Mouse (Mus musculus) stomach, embryonic 16.5 days (tissue): ENCODE data around the gene Nmb. TPM values are rescaled to one million over a fixed set of nuclear protein-coding genes. Genes with fewer than 3 reads are reported as not detected.

Source experiments
- ATAC-seq: fragments of 200-750 bp; cut with Nextera tagmentation; 2 replicates; pipeline ENCODE4 v1.8.0; 2017; ENCODE audit warnings: moderate number of reproducible peaks, moderate TSS enrichment; ENCODE audit not compliant: insufficient read depth, low FRiP score
- H3K27ac ChIP-seq: fragments of 300-500 bp; sonication (generic); 2 replicates; pipeline ENCODE4 v1.5.1; 2014; ENCODE audit warnings: low read length
- H3K27me3 ChIP-seq: fragments of 300-500 bp; sonication (generic); 2 replicates; pipeline ENCODE4 v1.6.1; 2014; ENCODE audit warnings: low read length, control low read depth, mixed read lengths; ENCODE audit not compliant: control insufficient read depth, insufficient read depth
- H3K36me3 ChIP-seq: fragments of 300-500 bp; sonication (generic); 2 replicates; pipeline ENCODE4 v1.6.1; 2014; ENCODE audit warnings: low read length; ENCODE audit not compliant: control insufficient read depth, insufficient read depth
- H3K4me1 ChIP-seq: fragments of 300-500 bp; sonication (generic); 2 replicates; pipeline ENCODE4 v1.6.1; 2014; ENCODE audit warnings: low read length, control low read depth, mixed read lengths; ENCODE audit not compliant: control insufficient read depth, insufficient read depth
- H3K4me2 ChIP-seq: fragments of 300-500 bp; sonication (generic); 2 replicates; pipeline ENCODE4 v1.6.1; 2014; ENCODE audit warnings: low read depth, low read length, mixed read lengths
- H3K4me3 ChIP-seq: fragments of 300-500 bp; sonication (generic); replicated peaks from 2 replicates; pipeline ENCODE4 v1.5.1; 2014; ENCODE audit warnings: mild to moderate bottlenecking, low read length
- H3K9ac ChIP-seq: fragments of 300-500 bp; sonication (generic); 2 replicates; pipeline ENCODE4 v1.6.1; 2014; ENCODE audit warnings: low read length
- H3K9me3 ChIP-seq: fragments of 300-500 bp; sonication (generic); replicated peaks from 2 replicates; pipeline ENCODE4 v1.6.1; 2016; ENCODE audit warnings: low read length, control low read depth; ENCODE audit not compliant: control insufficient read depth
- WGBS: fragments of 180-500 bp; shearing (Covaris S2); extraction: QIAGEN DNeasy Blood & Tissue Kit; methylation state at CpG from one replicate; pipeline ENCODE4 v1.1.7; 2014; 5-methylcytosine and 5-hydroxymethylcytosine counted together
- polyA plus RNA-seq: library from polyadenylated mRNA; unstranded; fragments of >200 nt; fragmentation: Nextera tagmentation; extraction: Ambion mirVana; gene quantifications from 2 replicates; pipeline ENCODE4 v1.2.1, GENCODE M21; 2015

The Nmb gene
- polyA plus RNA-seq, 1 experiment from 2014 or later = 4.4 TPM

- 0 out of 2 replicates have a peak overlapping the region, but pooled peaks have one; percentile 49 for H3K9ac ChIP-seq
- ATAC-seq = peak; percentile 92; the same call in 1 of the 2 replicates
- 0 out of 2 replicates have a peak, but pooled peaks cover 11% of the 10 kb centered on the region for H3K36me3 ChIP-seq
- no peak overlapping the region for H3K4me3 ChIP-seq
- no peaks in the 10 kb centered on the region for H3K9me3 ChIP-seq
- H3K4me2 ChIP-seq = peak overlapping the region; percentile 21; the same call in 1 of the 2 replicates
- peaks cover 26% of the 10 kb centered on the region for H3K4me1 ChIP-seq
- H3K27ac ChIP-seq = peak overlapping the region; percentile 87
- H3K27me3 ChIP-seq = no peaks in the 10 kb centered on the region
- WGBS = 39% methylated on average over 7 of the region's 7 CpGs
Observed at GRCm38 (mm10) chr7:80866514-80867147, 38.2 kb downstream of the Nmb start.

DNA sequence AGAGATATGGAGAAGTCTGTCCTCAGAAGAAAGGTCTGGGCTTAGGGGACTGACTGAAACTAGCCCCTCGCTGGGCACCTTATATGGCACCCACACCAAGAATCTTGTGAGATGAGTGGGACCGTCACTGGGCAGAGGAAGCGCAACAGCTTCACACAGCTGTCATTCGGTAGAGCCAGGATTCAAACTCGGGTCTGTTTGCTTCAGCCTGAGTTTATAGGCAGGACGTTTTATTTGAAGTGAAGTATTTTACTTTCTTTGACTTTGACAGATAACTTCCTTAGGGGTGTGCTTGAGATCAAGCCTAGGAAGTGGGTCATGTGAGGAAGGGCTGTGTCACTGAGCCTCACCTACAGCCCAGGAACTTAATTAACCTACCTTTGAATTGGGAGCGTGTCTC, 39.4 kb downstream of the Nmb start:
- Histone ChIP-seq H3K9ac (no peak overlapping the region), H3K4me3 (no peak overlapping the region), H3K4me1 (peaks cover 26% of the 10 kb centered on the region), H3K36me3 (0 out of 2 replicates have a peak, but pooled peaks cover 11% of the 10 kb centered on the region), H3K9me3 (no peaks in the 10 kb centered on the region), H3K27ac (peak overlapping the region; percentile 65; the same call in 1 of the 2 replicates), H3K27me3 (no peaks in the 10 kb centered on the region), H3K4me2 (no peak overlapping the region)
- 78% methylated on average over 7 of the region's 7 CpGs for WGBS
- ATAC-seq = no peak

GRCm38 (mm10) chr7:80864831-80865230, 40.0 kb downstream of the Nmb start:
- 70% methylated on average over 8 of the region's 8 CpGs for WGBS
- no peak overlapping the region for H3K4me2 ChIP-seq
- 0 out of 2 replicates have a peak, but pooled peaks cover 11% of the 10 kb centered on the region for H3K36me3 ChIP-seq
- H3K9me3 ChIP-seq = no peaks in the 10 kb centered on the region
- peaks cover 29% of the 10 kb centered on the region for H3K4me1 ChIP-seq
- ATAC-seq = no peak
- peak overlapping the region; percentile 61; the same call in 1 of the 2 replicates for H3K27ac ChIP-seq
- H3K9ac ChIP-seq = peak overlapping the region; percentile 41
- H3K4me3 ChIP-seq = no peak overlapping the region
- no peaks in the 10 kb centered on the region for H3K27me3 ChIP-seq

- ATAC-seq = no peak
- Histone ChIP-seq H3K4me2 (no peak overlapping the region), H3K9me3 (no peaks in the 10 kb centered on the region), H3K27ac (no peak overlapping the region), H3K27me3 (no peaks in the 10 kb centered on the region), H3K9ac (no peak overlapping the region), H3K36me3 (0 out of 2 replicates have a peak, but pooled peaks cover 11% of the 10 kb centered on the region), H3K4me1 (peaks cover 29% of the 10 kb centered on the region), H3K4me3 (no peak overlapping the region)
- WGBS = 54% methylated on average over 1 of the region's 1 CpGs
Observed at GRCm38 (mm10) chr7:80864151-80864550, 40.7 kb downstream of the Nmb start.

GRCm38 (mm10) chr7:80863520-80863919, 41.4 kb downstream of the Nmb start:
- no peaks in the 10 kb centered on the region for H3K27me3 ChIP-seq
- peak overlapping the region; percentile 17; the same call in 1 of the 2 replicates for H3K9ac ChIP-seq
- H3K4me1 ChIP-seq = peaks cover 29% of the 10 kb centered on the region
- H3K9me3 ChIP-seq = no peaks in the 10 kb centered on the region
- H3K4me2 ChIP-seq = no peak overlapping the region
- H3K4me3 ChIP-seq = no peak overlapping the region
- 88% methylated on average over 5 of the region's 5 CpGs for WGBS
- 0 out of 2 replicates have a peak, but pooled peaks cover 9% of the 10 kb centered on the region for H3K36me3 ChIP-seq
- H3K27ac ChIP-seq = no peak overlapping the region
- ATAC-seq = no peak

DNA sequence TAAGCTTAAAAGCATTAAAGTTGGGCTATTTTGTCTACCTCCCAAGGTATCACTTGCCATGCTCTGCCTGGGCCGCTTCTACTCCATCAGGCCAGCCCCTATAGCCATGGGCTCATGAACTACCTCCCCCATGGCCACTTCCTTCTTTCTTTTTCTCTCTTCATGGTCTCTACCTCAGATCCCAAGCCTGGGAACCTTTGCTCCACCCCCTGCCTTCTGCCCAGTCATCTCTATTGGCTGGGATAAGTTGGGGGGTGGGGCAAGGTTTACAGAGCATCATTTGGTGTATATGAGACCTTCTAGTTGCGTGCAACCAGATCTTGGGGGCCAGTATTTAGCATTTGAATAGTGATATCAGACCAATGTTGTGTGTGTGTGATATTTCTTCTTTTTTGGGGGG, 42.4 kb downstream of the Nmb start:
- H3K4me3 ChIP-seq = no peak overlapping the region
- H3K27ac ChIP-seq = no peak overlapping the region
- ATAC-seq = no peak
- H3K27me3 ChIP-seq = no peaks in the 10 kb centered on the region
- H3K36me3 ChIP-seq = 0 out of 2 replicates have a peak, but pooled peaks cover 7% of the 10 kb centered on the region
- 91% methylated on average over 2 of the region's 2 CpGs for WGBS
- H3K4me2 ChIP-seq = no peak overlapping the region
- peaks cover 29% of the 10 kb centered on the region for H3K4me1 ChIP-seq
- H3K9ac ChIP-seq = no peak overlapping the region
- H3K9me3 ChIP-seq = no peaks in the 10 kb centered on the region

DNA sequence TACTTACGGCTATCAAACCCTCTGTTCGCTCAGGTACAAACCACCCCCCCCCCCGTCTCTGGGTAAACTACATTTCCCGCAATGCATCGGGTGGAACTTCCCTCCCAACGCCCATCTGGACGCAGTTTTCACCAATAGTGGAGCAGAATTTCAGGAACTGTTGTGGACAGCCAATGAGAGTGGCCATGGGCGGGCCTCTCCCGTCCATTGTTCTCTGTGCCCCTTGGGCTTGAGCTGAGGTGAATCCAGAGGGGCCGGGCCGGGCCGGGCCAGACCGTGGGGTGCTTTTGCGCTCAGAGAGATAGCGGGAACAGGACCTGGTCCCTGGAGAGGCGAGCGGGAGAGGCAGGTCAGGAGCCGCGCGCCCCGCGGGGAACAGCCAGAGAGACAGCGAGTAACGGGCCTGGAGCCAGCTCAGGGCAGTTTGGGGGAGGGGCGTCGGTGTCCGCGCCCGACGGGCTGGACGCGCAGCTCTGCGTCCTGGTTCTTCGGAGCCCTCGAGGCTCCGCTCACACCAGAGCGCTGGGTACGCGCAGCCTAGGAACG, 44.1 kb downstream of the Nmb start, which contains the start of gene Zscan2:
Gene Zscan2, plus strand, starts transcription at position 192 of the 546 bp plus-strand sequence.
- Histone ChIP-seq H3K36me3 (0 out of 2 replicates have a peak, but pooled peaks cover 5% of the 10 kb centered on the region), H3K4me2 (peak within 1 kb of the TSS; percentile 78), H3K9me3 (no peaks in the 10 kb centered on the region), H3K4me1 (peaks cover 24% of the 10 kb centered on the region), H3K4me3 (peak within 1 kb of the TSS; percentile 90), H3K27ac (peak within 1 kb of the TSS; percentile 78), H3K27me3 (no peaks in the 10 kb centered on the region), H3K9ac (peak within 1 kb of the TSS; percentile 93)
- WGBS = under 1% methylated on average over 40 of the region's 40 CpGs
- peak; percentile 97 for ATAC-seq

DNA sequence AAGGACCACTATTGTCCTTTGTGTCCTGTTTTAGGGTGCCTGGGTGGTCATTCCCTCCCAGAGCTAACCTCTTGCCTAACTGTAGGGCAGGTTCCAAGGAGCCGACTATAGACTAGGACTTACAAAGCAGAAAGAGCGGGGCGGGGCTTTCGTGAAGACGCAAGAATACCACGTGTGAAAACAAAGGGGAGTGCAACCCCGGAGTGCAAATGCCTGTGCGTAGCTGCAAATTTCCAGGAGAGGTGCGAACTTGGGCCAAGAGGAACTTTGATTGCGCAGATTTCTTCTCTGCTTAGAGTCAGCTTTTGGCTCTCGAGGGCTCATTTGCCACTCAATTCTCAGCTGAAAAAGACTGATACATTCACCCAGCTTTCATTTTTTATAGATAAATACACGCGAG, 44.6 kb downstream of the Nmb start:
- H3K4me3 ChIP-seq = peak overlapping the region; percentile 90
- H3K4me1 ChIP-seq = peaks cover 19% of the 10 kb centered on the region
- peak overlapping the region; percentile 69 for H3K9ac ChIP-seq
- no peaks in the 10 kb centered on the region for H3K36me3 ChIP-seq
- no peaks in the 10 kb centered on the region for H3K9me3 ChIP-seq
- H3K27me3 ChIP-seq = no peaks in the 10 kb centered on the region
- H3K27ac ChIP-seq = 0 out of 2 replicates have a peak overlapping the region, but pooled peaks have one; percentile 18
- ATAC-seq = peak; percentile 56; the same call in 1 of the 2 replicates
- under 1% methylated on average over 13 of the region's 13 CpGs for WGBS
- peak overlapping the region; percentile 78 for H3K4me2 ChIP-seq

DNA sequence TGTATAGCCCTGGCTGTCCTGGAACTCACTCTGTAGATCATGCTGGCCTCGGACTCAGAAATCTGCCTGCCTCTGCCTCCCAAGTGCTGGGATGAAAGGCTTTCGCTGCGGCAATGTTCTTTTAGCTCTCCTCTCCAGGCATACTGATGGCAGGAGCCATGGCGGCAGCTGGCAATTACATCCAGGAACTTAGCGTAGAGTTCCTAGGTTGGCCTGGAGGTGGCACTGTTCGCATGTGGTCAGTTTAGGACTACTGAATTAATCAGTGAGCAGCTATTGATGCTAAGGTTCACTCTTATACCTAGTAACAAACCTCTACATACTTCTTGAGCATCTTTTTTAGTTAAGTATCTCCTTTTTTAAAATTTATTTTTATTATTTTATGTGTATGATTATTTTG, 47.7 kb downstream of the Nmb start:
- no peaks in the 10 kb centered on the region for H3K27me3 ChIP-seq
- H3K36me3 ChIP-seq = no peaks in the 10 kb centered on the region
- no peaks in the 10 kb centered on the region for H3K9me3 ChIP-seq
- no peak for ATAC-seq
- no peak overlapping the region for H3K9ac ChIP-seq
- H3K27ac ChIP-seq = no peak overlapping the region
- 25% methylated on average over 6 of the region's 6 CpGs for WGBS
- H3K4me2 ChIP-seq = no peak overlapping the region
- no peak overlapping the region for H3K4me3 ChIP-seq
- H3K4me1 ChIP-seq = peaks cover 7% of the 10 kb centered on the region
